Mouse (Mus musculus) midbrain, postnatal 0 days (tissue): ENCODE measurements around the gene Map2k6. TPM values are rescaled to one million over a fixed set of nuclear protein-coding genes. Genes with fewer than 3 reads are reported as not detected.

Experiments used
- ATAC-seq: fragments of 200-750 bp; cut with Nextera tagmentation; 2 replicates; pipeline ENCODE4 v1.8.0; 2017; ENCODE audit warnings: moderate number of reproducible peaks, mild to moderate bottlenecking, moderate TSS enrichment, moderate library complexity; ENCODE audit not compliant: low FRiP score
- DNase-seq: peaks from one replicate; pipeline ENCODE4 v3.0.0-alpha.2; 2015; ENCODE audit warnings: low spot score
- H3K27ac ChIP-seq: fragments of 300-500 bp; sonication (generic); 2 replicates; pipeline ENCODE4 v1.5.1; 2014; ENCODE audit warnings: low read depth, mild to moderate bottlenecking, low read length, mixed read lengths
- H3K27me3 ChIP-seq: fragments of 300-500 bp; sonication (generic); 2 replicates; pipeline ENCODE4 v1.6.1; 2014; ENCODE audit warnings: low read length, control low read depth, mixed read lengths; ENCODE audit not compliant: insufficient read depth
- H3K36me3 ChIP-seq: fragments of 300-500 bp; sonication (generic); 2 replicates; pipeline ENCODE4 v1.6.1; 2014; ENCODE audit warnings: low read length, control low read depth, mixed read lengths; ENCODE audit not compliant: insufficient read depth
- H3K4me1 ChIP-seq: fragments of 300-500 bp; sonication (generic); 2 replicates; pipeline ENCODE4 v1.6.1; 2014; ENCODE audit warnings: mild to moderate bottlenecking, control low read depth, antibody characterized with exemption, low read length, mixed read lengths; ENCODE audit not compliant: insufficient read depth
- H3K4me2 ChIP-seq: fragments of 300-500 bp; sonication (generic); 2 replicates; pipeline ENCODE4 v1.6.1; 2014; ENCODE audit warnings: low read depth, mild to moderate bottlenecking, low read length, mixed read lengths; ENCODE audit not compliant: poor library complexity, severe bottlenecking
- H3K4me3 ChIP-seq: fragments of 300-500 bp; sonication (generic); 2 replicates; pipeline ENCODE4 v1.5.1; 2014; ENCODE audit warnings: low read depth, mild to moderate bottlenecking, low read length, moderate library complexity
- H3K9ac ChIP-seq: fragments of 300-500 bp; sonication (generic); replicated peaks from 2 replicates; pipeline ENCODE4 v1.6.1; 2014; ENCODE audit warnings: mild to moderate bottlenecking, low read length, moderate library complexity, mixed read lengths; ENCODE audit not compliant: poor library complexity, severe bottlenecking
- H3K9me3 ChIP-seq: fragments of 300-500 bp; sonication (generic); 2 replicates; pipeline ENCODE4 v1.6.1; 2016; ENCODE audit warnings: low read length, control low read depth
- CTCF ChIP-seq: IDR thresholded peaks from 2 replicates; pipeline ENCODE4 v1.5.1; 2016; ENCODE audit warnings: antibody characterized with exemption, mild to moderate bottlenecking
- WGBS: fragments of 180-500 bp; shearing (Covaris S2); extraction: QIAGEN DNeasy Blood & Tissue Kit; methylation state at CpG from one replicate; pipeline ENCODE4 v1.1.7; 2014; 5-methylcytosine and 5-hydroxymethylcytosine counted together
- polyA plus RNA-seq: library from polyadenylated mRNA; unstranded; fragments of >200 nt; fragmentation: Nextera tagmentation; extraction: Ambion mirVana; gene quantifications from 2 replicates; pipeline ENCODE4 v1.2.1, GENCODE M21; 2015
- total RNA-seq: library from RNA; depleted of rRNA; stranded (reverse); fragments of >200 nt; gene quantifications from 2 replicates; pipeline ENCODE4 v1.2.3, GENCODE M21; 2014; rRNA removed

Map2k6 gene
- total and polyA plus RNA-seq, 2 experiments from 2014 or later, result 10.6 to 12.3 TPM

GRCm38 (mm10) chr11:110551471-110551967 is 152.6 kb downstream of the Map2k6 start:
- TF ChIP-seq CTCF, result no peak
- DNase-seq (no peak), ATAC-seq (no peak)
- H3K27me3 ChIP-seq, result no peaks in the 10 kb centered on the region
- no peak overlapping the region for H3K4me3 ChIP-seq
- no peak overlapping the region for H3K9ac ChIP-seq
- no peaks in the 10 kb centered on the region for H3K4me1 ChIP-seq
- H3K36me3 ChIP-seq, result no peaks in the 10 kb centered on the region
- H3K27ac ChIP-seq, result no peak overlapping the region
- no peaks in the 10 kb centered on the region for H3K9me3 ChIP-seq
- 84% methylated on average over 12 of the region's 12 CpGs for WGBS
- no peak overlapping the region for H3K4me2 ChIP-seq

GRCm38 (mm10) chr11:110562320-110563081 is 163.6 kb downstream of the Map2k6 start:
- no peaks in the 10 kb centered on the region for H3K36me3 ChIP-seq
- TF ChIP-seq CTCF, result no peak
- H3K9me3 ChIP-seq, result no peaks in the 10 kb centered on the region
- H3K27ac ChIP-seq, result no peak overlapping the region
- H3K4me2 ChIP-seq, result no peak overlapping the region
- 89% methylated on average over 12 of the region's 12 CpGs for WGBS
- no peaks in the 10 kb centered on the region for H3K4me1 ChIP-seq
- no peak overlapping the region for H3K9ac ChIP-seq
- no peaks in the 10 kb centered on the region for H3K27me3 ChIP-seq
- DNase-seq, result no peak
- ATAC-seq, result no peak
- H3K4me3 ChIP-seq, result no peak overlapping the region

GRCm38 (mm10) chr11:110563272-110563671 is 164.3 kb downstream of the Map2k6 start:
- DNase-seq, result no peak
- no peaks in the 10 kb centered on the region for H3K9me3 ChIP-seq
- no peak overlapping the region for H3K4me2 ChIP-seq
- H3K9ac ChIP-seq, result no peak overlapping the region
- H3K27ac ChIP-seq, result no peak overlapping the region
- no peaks in the 10 kb centered on the region for H3K4me1 ChIP-seq
- H3K27me3 ChIP-seq, result no peaks in the 10 kb centered on the region
- no peak overlapping the region for H3K4me3 ChIP-seq
- WGBS, result 68% methylated on average over 12 of the region's 12 CpGs
- H3K36me3 ChIP-seq, result no peaks in the 10 kb centered on the region
- TF ChIP-seq CTCF, result no peak
- ATAC-seq, result no peak

- H3K4me1 ChIP-seq, result no peaks in the 10 kb centered on the region
These were observed 164.9 kb downstream of the Map2k6 start for GRCm38 (mm10) chr11:110563801-110564200.

GRCm38 (mm10) chr11:110566307-110566706 is 167.4 kb downstream of the Map2k6 start:
- Histone ChIP-seq H3K4me1 (no peaks in the 10 kb centered on the region), H3K27me3 (no peaks in the 10 kb centered on the region), H3K36me3 (no peaks in the 10 kb centered on the region), H3K27ac (no peak overlapping the region), H3K4me2 (no peak overlapping the region), H3K9ac (no peak overlapping the region), H3K9me3 (no peaks in the 10 kb centered on the region), H3K4me3 (no peak overlapping the region)
- DNase-seq, result no peak
- TF ChIP-seq CTCF, result no peak
- WGBS, result 86% methylated on average over 7 of the region's 7 CpGs
- no peak for ATAC-seq

More at GRCm38 (mm10) chr11:110563801-110564200, 164.9 kb downstream of the Map2k6 start:
- no peak for ATAC-seq
- WGBS, result 81% methylated on average over 10 of the region's 10 CpGs
- TF ChIP-seq CTCF, result no peak
- Histone ChIP-seq H3K4me3 (no peak overlapping the region), H3K9ac (no peak overlapping the region), H3K36me3 (no peaks in the 10 kb centered on the region), H3K4me2 (no peak overlapping the region), H3K9me3 (no peaks in the 10 kb centered on the region), H3K27me3 (no peaks in the 10 kb centered on the region), H3K27ac (no peak overlapping the region)
- no peak for DNase-seq

GRCm38 (mm10) chr11:110572548-110572947 is 173.6 kb downstream of the Map2k6 start:
- TF ChIP-seq CTCF, result peak; percentile 95
- Histone ChIP-seq H3K27ac (no peak overlapping the region), H3K9me3 (no peaks in the 10 kb centered on the region), H3K27me3 (no peaks in the 10 kb centered on the region), H3K36me3 (no peaks in the 10 kb centered on the region), H3K4me3 (no peak overlapping the region), H3K4me1 (no peaks in the 10 kb centered on the region), H3K9ac (no peak overlapping the region), H3K4me2 (no peak overlapping the region)
- ATAC-seq (no peak), DNase-seq (peak; percentile 85)
- 49% methylated on average over 10 of the region's 10 CpGs for WGBS

Other genes with a start within 250 kb of the Map2k6 start
- 8.5 and 9.8 TPM in 2 replicates for gene Abca9, start 230.9 kb upstream of the Map2k6 start, total RNA-seq
- gene Abca9, start 230.9 kb upstream of the Map2k6 start, polyA plus RNA-seq, result 2.3 and 2.4 TPM in 2 replicates
- 0.44 and 2.0 TPM in 2 replicates for gene Abca6, start 147.3 kb upstream of the Map2k6 start, total RNA-seq
- 0.29 and 0.49 TPM in 2 replicates for gene Abca6, start 147.3 kb upstream of the Map2k6 start, polyA plus RNA-seq
- gene Abca5, start 61.4 kb upstream of the Map2k6 start, total RNA-seq, result 23.0 and 38.6 TPM in 2 replicates
- 10.1 and 13.7 TPM in 2 replicates for gene Abca5, start 61.4 kb upstream of the Map2k6 start, polyA plus RNA-seq